Mouse (Mus musculus) midbrain, embryonic 10.5 days (tissue): ENCODE results near the gene Cnot10. TPM values are rescaled to one million over a fixed set of nuclear protein-coding genes. Genes with fewer than 3 reads are reported as not detected.

Experiments used
- DNase-seq: peaks from one replicate; pipeline ENCODE4 v3.0.0-alpha.2; 2017; ENCODE audit warnings: low spot score
- H3K27ac ChIP-seq: fragments of 300-500 bp; sonication (generic); replicated peaks from 2 replicates; pipeline ENCODE4 v1.5.1; 2016; ENCODE audit warnings: mild to moderate bottlenecking
- H3K27me3 ChIP-seq: fragments of 300-500 bp; sonication (generic); 2 replicates; pipeline ENCODE4 v1.6.1; 2016; ENCODE audit warnings: low read depth, mild to moderate bottlenecking; ENCODE audit not compliant: poor library complexity, severe bottlenecking
- H3K36me3 ChIP-seq: fragments of 300-500 bp; sonication (generic); 2 replicates; pipeline ENCODE4 v1.6.1; 2016; ENCODE audit warnings: mild to moderate bottlenecking, moderate library complexity
- H3K4me1 ChIP-seq: fragments of 300-500 bp; sonication (generic); 2 replicates; pipeline ENCODE4 v1.6.1; 2016
- H3K4me3 ChIP-seq: fragments of 300-500 bp; sonication (generic); 2 replicates; pipeline ENCODE4 v1.5.1; 2016; ENCODE audit warnings: mild to moderate bottlenecking, moderate library complexity
- H3K9me3 ChIP-seq: fragments of 300-500 bp; sonication (generic); replicated peaks from 2 replicates; pipeline ENCODE4 v1.6.1; 2016; ENCODE audit warnings: mild to moderate bottlenecking
- WGBS: fragments of 180-500 bp; shearing (Covaris S2); methylation state at CpG from one replicate; pipeline ENCODE4 v1.1.7; 2016; 5-methylcytosine and 5-hydroxymethylcytosine counted together
- polyA plus RNA-seq: library from polyadenylated mRNA; unstranded; fragments of >200 nt; fragmentation: Nextera tagmentation; extraction: Ambion mirVana; gene quantifications from 2 replicates; pipeline ENCODE4 v1.2.1, GENCODE M21; 2016

Cnot10 gene
- polyA plus RNA-seq, 1 experiment from 2014 or later, result 71.9 TPM

- 66% methylated on average over 12 of the region's 12 CpGs for WGBS
- peak; percentile 40 for DNase-seq
- Histone ChIP-seq H3K36me3 (peaks cover 84% of the 10 kb centered on the region), H3K4me1 (peaks cover 4% of the 10 kb centered on the region; the same call in 1 of the 2 replicates), H3K4me3 (no peak overlapping the region), H3K27me3 (no peaks in the 10 kb centered on the region), H3K9me3 (0 out of 2 replicates have a peak, but pooled peaks cover under 1% of the 10 kb centered on the region), H3K27ac (no peak overlapping the region)
Observed at GRCm38 (mm10) chr9:114603876-114604540, 36.0 kb downstream of the Cnot10 start.

DNA sequence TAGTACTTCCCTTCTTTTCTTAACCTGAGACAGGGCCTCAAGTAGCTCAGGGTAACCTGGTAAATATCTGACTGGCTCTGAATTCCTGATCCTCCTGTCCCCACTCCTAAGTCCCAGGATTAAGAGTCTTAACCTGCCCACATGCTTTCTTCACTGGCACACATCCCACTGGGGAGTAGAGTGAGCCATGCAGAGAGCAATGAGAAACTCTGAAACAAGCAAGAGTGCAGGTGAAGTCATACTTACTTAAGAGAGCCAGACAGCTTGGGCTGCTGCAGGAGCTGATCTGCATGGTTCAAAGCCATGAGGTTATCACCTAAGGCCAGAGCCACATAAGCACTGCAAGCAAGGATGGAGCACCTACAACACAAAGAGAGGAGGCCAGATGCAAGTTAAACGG lies 38.9 kb downstream of the Cnot10 start:
- Histone ChIP-seq H3K4me3 (no peak overlapping the region), H3K36me3 (peaks cover 86% of the 10 kb centered on the region), H3K27me3 (no peaks in the 10 kb centered on the region), H3K9me3 (no peaks in the 10 kb centered on the region), H3K27ac (no peak overlapping the region), H3K4me1 (peaks cover 6% of the 10 kb centered on the region; the same call in 1 of the 2 replicates)
- 84% methylated on average over 1 of the region's 1 CpGs for WGBS
- DNase-seq, result no peak

DNA sequence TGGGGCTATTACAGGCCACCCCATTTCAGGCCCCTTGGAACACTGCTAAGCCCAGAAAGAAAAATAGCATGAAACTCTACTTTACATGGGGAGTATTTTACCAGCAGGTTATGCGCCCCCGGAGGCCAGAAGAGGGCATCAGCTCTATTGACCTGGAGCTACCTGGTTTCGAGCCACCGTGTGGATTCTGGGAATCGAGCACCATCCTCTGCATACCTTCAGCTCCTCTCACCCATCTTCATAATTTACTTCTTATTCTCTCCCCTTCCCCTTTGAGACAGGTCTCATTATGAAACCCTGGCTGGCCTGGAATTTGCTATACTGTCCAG lies 55.0 kb downstream of the Cnot10 start:
- peak overlapping the region; percentile 53 for H3K4me3 ChIP-seq
- no peaks in the 10 kb centered on the region; the same call in 1 of the 2 replicates for H3K27me3 ChIP-seq
- peak; percentile 28 for DNase-seq
- peak overlapping the region; percentile 85 for H3K27ac ChIP-seq
- no peaks in the 10 kb centered on the region for H3K9me3 ChIP-seq
- 37% methylated on average over 5 of the region's 5 CpGs for WGBS
- H3K4me1 ChIP-seq, result peaks cover 23% of the 10 kb centered on the region
- H3K36me3 ChIP-seq, result peaks cover 44% of the 10 kb centered on the region

- 1% methylated on average over 31 of the region's 31 CpGs for WGBS
- peaks cover 38% of the 10 kb centered on the region for H3K36me3 ChIP-seq
Observed at GRCm38 (mm10) chr9:114584183-114585016, 55.6 kb downstream of the Cnot10 start.

DNA sequence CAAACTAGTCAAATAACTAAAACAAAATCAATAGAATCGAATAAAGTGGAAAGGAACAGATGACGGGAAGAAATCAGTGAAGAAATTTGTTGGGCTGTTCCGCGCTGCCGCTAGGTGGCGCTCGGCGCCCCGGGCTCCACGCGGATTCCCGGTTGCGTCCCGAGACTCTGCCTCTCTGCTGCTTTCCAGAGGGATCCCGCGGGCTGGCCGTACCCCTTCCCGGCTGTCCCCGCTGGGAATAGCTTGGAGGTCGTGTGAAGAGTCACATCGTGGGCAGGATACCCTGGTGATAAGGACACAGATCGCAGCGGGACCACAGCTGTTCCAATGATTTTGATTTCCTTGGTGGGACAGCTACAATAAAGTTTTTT lies 56.2 kb downstream of the Cnot10 start:
- H3K4me3 ChIP-seq, result peak overlapping the region; percentile 53
- H3K27ac ChIP-seq, result peak overlapping the region; percentile 85
- peaks cover 23% of the 10 kb centered on the region for H3K4me1 ChIP-seq
- no peaks in the 10 kb centered on the region; the same call in 1 of the 2 replicates for H3K27me3 ChIP-seq
- no peaks in the 10 kb centered on the region for H3K9me3 ChIP-seq
- peaks cover 32% of the 10 kb centered on the region for H3K36me3 ChIP-seq
- 1% methylated on average over 23 of the region's 23 CpGs for WGBS
- peak; percentile 85 for DNase-seq

More at GRCm38 (mm10) chr9:114584183-114585016, 55.6 kb downstream of the Cnot10 start:
- H3K27me3 ChIP-seq, result no peaks in the 10 kb centered on the region; the same call in 1 of the 2 replicates
- peak; percentile 83 for DNase-seq
- H3K27ac ChIP-seq, result peak overlapping the region; percentile 85
- peaks cover 23% of the 10 kb centered on the region for H3K4me1 ChIP-seq
- peak overlapping the region; percentile 53 for H3K4me3 ChIP-seq
- no peaks in the 10 kb centered on the region for H3K9me3 ChIP-seq

DNA sequence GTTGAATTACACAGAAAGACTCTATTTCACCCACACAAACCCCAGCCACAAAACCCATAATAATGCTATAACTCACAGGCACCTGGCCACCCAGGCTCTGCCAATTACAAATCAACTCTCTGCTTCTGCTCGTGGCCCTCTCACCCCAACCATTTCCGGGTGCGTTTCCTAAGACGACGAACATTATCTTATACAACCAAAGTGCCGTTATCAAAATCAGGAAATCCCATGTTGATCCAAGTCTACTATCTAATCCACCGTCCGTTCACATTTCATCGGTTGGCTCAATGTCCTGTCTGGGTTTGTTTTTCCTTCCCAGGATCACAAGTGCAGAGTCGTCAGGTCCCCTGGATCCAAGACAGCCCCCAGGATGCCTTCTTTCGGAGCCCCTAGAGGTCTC lies 61.3 kb downstream of the Cnot10 start:
- no peaks in the 10 kb centered on the region for H3K9me3 ChIP-seq
- no peaks in the 10 kb centered on the region for H3K36me3 ChIP-seq
- no peak for DNase-seq
- H3K4me1 ChIP-seq, result peaks cover 9% of the 10 kb centered on the region; the same call in 1 of the 2 replicates
- no peak overlapping the region for H3K27ac ChIP-seq
- H3K27me3 ChIP-seq, result no peaks in the 10 kb centered on the region
- 84% methylated on average over 11 of the region's 11 CpGs for WGBS
- H3K4me3 ChIP-seq, result no peak overlapping the region

GRCm38 (mm10) chr9:114576001-114576400 lies 64.0 kb downstream of the Cnot10 start:
- H3K36me3 ChIP-seq, result no peaks in the 10 kb centered on the region
- no peak for DNase-seq
- no peaks in the 10 kb centered on the region for H3K27me3 ChIP-seq
- 90% methylated on average over 1 of the region's 1 CpGs for WGBS
- H3K9me3 ChIP-seq, result no peaks in the 10 kb centered on the region
- H3K4me3 ChIP-seq, result no peak overlapping the region
- H3K4me1 ChIP-seq, result no peaks in the 10 kb centered on the region
- no peak overlapping the region for H3K27ac ChIP-seq

DNA sequence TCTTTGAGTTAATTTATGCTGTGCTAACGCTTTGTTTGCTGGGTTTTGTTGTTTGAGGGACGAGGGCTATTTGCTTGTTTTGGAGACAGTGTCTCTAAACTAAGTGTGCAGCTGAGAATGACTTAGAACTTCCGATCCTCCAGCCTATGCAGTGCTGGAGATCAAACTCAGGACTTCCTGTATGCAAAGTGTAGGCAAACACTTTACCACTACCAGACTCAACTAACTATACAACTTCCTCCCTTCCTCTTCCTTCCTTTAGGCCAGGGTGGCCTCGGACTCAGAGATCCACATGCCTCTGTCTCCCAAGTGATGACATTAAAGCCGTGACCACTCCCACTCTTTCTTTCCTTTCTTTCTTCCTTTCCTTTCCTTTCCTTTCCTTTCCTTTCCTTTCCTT lies 66.5 kb downstream of the Cnot10 start:
- no peak overlapping the region for H3K4me3 ChIP-seq
- WGBS, result 69% methylated on average over 5 of the region's 5 CpGs
- H3K27ac ChIP-seq, result no peak overlapping the region
- no peaks in the 10 kb centered on the region for H3K9me3 ChIP-seq
- no peaks in the 10 kb centered on the region for H3K36me3 ChIP-seq
- DNase-seq, result no peak
- H3K27me3 ChIP-seq, result no peaks in the 10 kb centered on the region
- no peaks in the 10 kb centered on the region for H3K4me1 ChIP-seq

DNA sequence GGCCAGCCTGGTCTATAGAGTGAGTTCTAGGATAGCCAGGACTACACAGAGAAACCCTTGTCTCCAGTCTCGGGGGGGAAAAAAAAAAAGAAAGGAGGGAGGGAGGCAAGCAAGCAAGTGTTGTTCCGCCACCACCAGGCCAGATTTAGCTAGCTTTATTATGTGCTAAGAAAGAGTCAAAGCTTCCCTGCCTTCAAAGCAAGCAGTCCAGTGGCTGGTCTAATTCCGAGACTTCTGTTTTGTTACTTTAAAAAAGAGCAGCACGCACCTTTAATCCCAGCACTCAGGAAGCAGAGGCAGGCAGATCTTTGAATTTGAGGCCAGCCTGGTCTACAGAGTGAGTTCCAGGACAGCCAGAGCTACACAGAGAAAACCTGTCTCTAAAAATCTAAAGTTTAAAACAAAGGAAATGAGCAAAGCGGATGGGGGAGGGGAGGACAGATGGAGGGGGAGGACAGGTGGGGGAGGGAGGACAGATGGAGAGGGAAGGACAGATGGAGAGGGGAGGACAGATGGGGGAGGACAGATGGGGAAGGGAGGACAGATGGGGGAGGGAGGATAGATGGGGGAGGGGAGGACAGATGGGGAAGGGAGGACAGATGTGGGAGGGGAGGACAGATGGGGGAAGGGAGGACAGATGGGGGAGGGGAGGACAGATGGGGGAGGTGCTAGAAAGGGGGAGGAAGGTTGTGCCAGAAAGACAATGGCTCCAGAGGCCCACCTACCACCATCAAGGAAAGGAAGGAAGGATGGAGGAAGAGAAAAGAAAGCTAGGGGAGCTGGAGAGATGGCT lies 71.1 kb downstream of the Cnot10 start:
- Histone ChIP-seq H3K27me3 (no peaks in the 10 kb centered on the region), H3K36me3 (no peaks in the 10 kb centered on the region), H3K27ac (no peak overlapping the region), H3K4me1 (peaks cover 17% of the 10 kb centered on the region), H3K4me3 (no peak overlapping the region), H3K9me3 (no peaks in the 10 kb centered on the region; the same call in 1 of the 2 replicates)
- DNase-seq, result no peak
- 86% methylated on average over 5 of the region's 5 CpGs for WGBS

DNA sequence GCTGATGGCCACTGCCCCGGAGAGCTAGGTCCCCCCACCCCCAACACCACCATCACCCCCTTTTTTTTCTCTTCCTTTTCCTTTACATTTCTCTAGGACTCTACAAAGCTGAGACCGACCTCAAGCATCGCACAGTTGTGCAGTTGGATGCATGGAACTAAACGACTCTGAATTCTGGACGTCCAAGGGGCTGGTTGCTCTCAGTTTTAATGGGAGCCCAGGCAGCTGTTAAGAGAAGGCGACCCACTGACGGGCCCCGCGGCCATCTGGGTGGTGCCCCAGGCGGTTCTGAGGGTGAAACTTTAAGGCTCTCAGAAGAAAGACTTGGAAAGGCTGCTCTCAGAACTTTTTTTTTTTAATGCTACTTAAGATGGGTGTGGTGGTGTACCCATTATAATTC lies 75.3 kb downstream of the Cnot10 start:
- H3K4me1 ChIP-seq, result peaks cover 40% of the 10 kb centered on the region
- H3K4me3 ChIP-seq, result peak overlapping the region; percentile 92
- H3K9me3 ChIP-seq, result no peaks in the 10 kb centered on the region; the same call in 1 of the 2 replicates
- H3K27me3 ChIP-seq, result no peaks in the 10 kb centered on the region
- under 1% methylated on average over 10 of the region's 10 CpGs for WGBS
- no peaks in the 10 kb centered on the region for H3K36me3 ChIP-seq
- peak overlapping the region; percentile 99 for H3K27ac ChIP-seq
- peak; percentile 51 for DNase-seq

- Histone ChIP-seq H3K36me3 (no peaks in the 10 kb centered on the region), H3K27ac (peak within 1 kb of the TSS; percentile 99), H3K9me3 (no peaks in the 10 kb centered on the region; the same call in 1 of the 2 replicates), H3K27me3 (no peaks in the 10 kb centered on the region), H3K4me3 (peak within 1 kb of the TSS; percentile 92), H3K4me1 (peaks cover 47% of the 10 kb centered on the region)
- WGBS, result under 1% methylated on average over 91 of the region's 91 CpGs
- DNase-seq, result peak; percentile 91
Observed at GRCm38 (mm10) chr9:114563761-114564606, 76.0 kb downstream of the Cnot10 start, which contains the start of gene Trim71. Trim71 (minus strand) TSS chr9:114564369.
